Mouse (Mus musculus) monocyte, adult 59 days (primary cell): Measurements from ENCODE around the gene Cd109. TPM values are rescaled to one million over a fixed set of nuclear protein-coding genes. Genes with fewer than 3 reads are reported as not detected.

Experiments
- total RNA-seq, 2 experiments: library from RNA; stranded (reverse); gene quantifications; one replicate each; pipeline ENCODE4 v1.2.4; 2023

The Cd109 gene
- total RNA-seq = under 1 TPM; 0.24 TPM

DNA sequence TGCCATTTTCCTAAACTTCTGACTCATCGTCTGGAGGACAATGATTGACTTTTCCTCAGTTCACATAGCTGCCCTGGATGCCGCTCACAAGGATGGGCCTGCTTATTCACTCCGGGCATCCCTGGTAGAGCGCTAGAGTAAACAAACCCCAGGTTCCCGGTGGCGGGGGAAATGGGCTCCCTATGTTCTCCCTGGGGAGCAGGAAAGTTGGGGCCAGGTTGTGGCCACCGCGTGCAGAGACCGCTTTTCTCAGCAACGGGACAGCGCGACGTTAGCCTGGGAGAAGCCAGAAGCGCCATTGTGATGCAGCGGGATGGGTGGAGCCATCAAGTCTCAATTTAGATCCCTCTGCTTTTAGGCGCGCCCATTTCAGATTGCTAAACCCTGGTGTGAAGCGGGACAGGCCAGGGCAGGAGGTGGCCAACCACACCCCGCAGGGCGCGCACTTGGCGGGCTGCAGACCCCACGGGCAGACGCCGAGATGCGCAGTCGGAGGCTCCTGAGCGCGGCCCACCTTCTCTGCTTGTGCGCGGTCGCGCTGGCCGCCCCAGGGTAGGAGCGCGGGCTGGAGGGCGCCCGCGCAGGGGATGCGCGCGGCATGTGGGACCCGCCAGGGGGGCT lies at the start of gene Cd109:
Cd109 (plus strand) TSS at position 146 of the 621 bp plus-strand sequence.

GRCm38 (mm10) chr9:78587914-78588313 lies 27.4 kb upstream of the Cd109 start, which contains the start of gene Slc17a5:
Gene Slc17a5 (minus strand): TSS chr9:78588041.

Other genes with a start within 250 kb of the Cd109 start
- gene Dppa5a, start 247.4 kb upstream of the Cd109 start, total RNA-seq = not detected
- not detected for gene Ooep, start 236.8 kb upstream of the Cd109 start, total RNA-seq
- not detected for gene Ddx43, start 219.8 kb upstream of the Cd109 start, total RNA-seq
- gene Cgas, start 172.3 kb upstream of the Cd109 start, total RNA-seq = 1 to 10 TPM; 5.6 to 7.4 TPM
- 10 to 100 TPM; 20.4 to 24.2 TPM for gene Mto1, start 167.3 kb upstream of the Cd109 start, total RNA-seq
- not detected for gene Gm17324, start 166.8 kb upstream of the Cd109 start, total RNA-seq
- 1,000 to 10,000 TPM; 7,015 to 7,618 TPM for gene Eef1a1, start 126.4 kb upstream of the Cd109 start, total RNA-seq
- 10 to 100 TPM; 11.8 to 13.2 TPM for gene Slc17a5, start 27.5 kb upstream of the Cd109 start, total RNA-seq